Mouse (Mus musculus): ENCODE data around the gene Prima1. TPM values are rescaled to one million over a fixed set of nuclear protein-coding genes. Genes with fewer than 3 reads are reported as not detected.

Gene Prima1
- polyA plus RNA-seq, 1 experiment: not detected

DNA sequence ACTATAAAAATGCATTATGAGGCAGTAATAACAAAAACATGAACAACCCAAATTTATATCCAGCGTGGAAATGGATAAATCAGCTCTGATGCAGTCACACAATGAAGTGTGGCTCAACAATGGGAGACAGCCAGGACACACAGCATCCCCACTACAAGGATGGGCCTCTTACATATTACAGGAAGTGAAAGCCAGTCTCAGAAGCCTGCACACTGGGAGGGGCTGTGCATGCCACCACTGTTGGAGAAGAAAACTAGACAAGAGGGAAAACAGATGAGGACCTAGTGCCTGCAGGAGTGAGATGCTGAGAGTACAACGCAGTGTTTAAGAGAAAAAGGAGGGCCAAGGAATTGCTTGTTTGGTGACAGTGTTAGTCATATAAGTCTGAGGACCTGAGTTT lies 31.8 kb upstream of the Prima1 start:
- TF ChIP-seq POLR2A (IDR thresholded peaks at IDR 0.05; ENCODE audit: low read depth, low read length): no peak
- no peak for TF ChIP-seq CTCF (IDR thresholded peaks at IDR 0.05; ENCODE audit: extremely low read depth, insufficient read depth, insufficient read length, insufficient replicate concordance)
- H3K36me3 ChIP-seq (ENCODE audit: control insufficient read depth, insufficient read depth, low read length): no peaks in the 10 kb centered on the region
- no peaks in the 10 kb centered on the region for H3K27me3 ChIP-seq (ENCODE audit: control insufficient read depth, insufficient read depth, low read length)
- 91% methylated on average over 2 of the region's 2 CpGs for WGBS
- no peak overlapping the region for H3K27ac ChIP-seq (ENCODE audit: insufficient read depth, low read length)
- H3K4me1 ChIP-seq (ENCODE audit: control insufficient read depth, insufficient read depth, insufficient read length): peaks cover 6% of the 10 kb centered on the region; the same call in 1 of the 2 replicates
- DNase-seq (ENCODE audit: low read depth in 1 of 2, low spot score in 2 of 2): no peak
- no peak overlapping the region for H3K4me3 ChIP-seq (ENCODE audit: extremely low read depth, insufficient read depth, insufficient read length)

DNA sequence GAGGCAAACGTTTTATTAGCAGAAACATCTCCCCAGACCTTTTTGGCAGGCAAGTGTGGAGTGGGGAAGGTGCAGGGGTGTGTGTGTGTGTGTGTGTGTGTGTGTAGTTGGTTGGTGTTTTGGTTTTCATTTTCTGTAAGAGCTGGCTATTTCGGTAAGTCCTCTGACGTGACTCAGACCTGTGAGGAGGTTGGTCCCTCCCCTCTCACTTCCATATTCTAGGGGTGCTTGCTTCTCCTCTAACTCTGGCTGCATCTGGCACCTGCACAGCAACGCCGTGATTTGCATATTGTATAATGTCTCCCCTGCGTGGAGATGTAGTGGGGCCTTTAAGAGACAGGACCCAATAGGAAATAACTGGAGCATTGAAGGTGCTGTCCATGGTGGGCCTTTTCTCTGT lies 31.1 kb upstream of the Prima1 start:
- H3K4me1 ChIP-seq (ENCODE audit: control insufficient read depth, insufficient read depth, insufficient read length): peaks cover 6% of the 10 kb centered on the region; the same call in 1 of the 2 replicates
- H3K27me3 ChIP-seq (ENCODE audit: control insufficient read depth, insufficient read depth, low read length): no peaks in the 10 kb centered on the region
- 34% methylated on average over 6 of the region's 6 CpGs for WGBS
- no peak overlapping the region for H3K27ac ChIP-seq (ENCODE audit: insufficient read depth, low read length)
- no peak for TF ChIP-seq POLR2A (IDR thresholded peaks at IDR 0.05; ENCODE audit: low read depth, low read length)
- no peak for TF ChIP-seq CTCF (IDR thresholded peaks at IDR 0.05; ENCODE audit: extremely low read depth, insufficient read depth, insufficient read length, insufficient replicate concordance)
- peak in 1 of 2 experiments; percentile 14 for DNase-seq (ENCODE audit: low read depth in 1 of 2, low spot score in 2 of 2)
- H3K36me3 ChIP-seq (ENCODE audit: control insufficient read depth, insufficient read depth, low read length): no peaks in the 10 kb centered on the region
- no peak overlapping the region for H3K4me3 ChIP-seq (ENCODE audit: extremely low read depth, insufficient read depth, insufficient read length)

DNA sequence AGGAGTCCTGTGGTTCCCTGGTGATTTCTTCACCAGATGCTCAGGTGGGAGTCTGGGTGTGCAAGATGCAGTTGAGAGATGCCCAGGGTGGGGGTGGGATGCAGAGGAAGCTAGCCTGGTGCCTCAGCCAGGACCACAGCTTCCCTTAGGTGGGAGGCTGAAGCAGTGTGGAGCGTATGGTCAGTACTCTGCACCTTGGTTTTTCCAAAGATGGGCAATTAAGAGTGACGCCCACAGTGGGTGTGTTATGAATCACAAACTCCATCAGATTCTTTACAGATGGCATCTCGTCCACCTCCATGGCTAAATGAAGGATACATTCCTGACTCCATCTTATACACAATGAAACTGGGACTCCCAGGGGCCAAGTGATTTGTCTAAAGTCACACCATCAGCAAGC lies 30.2 kb upstream of the Prima1 start:
- Histone ChIP-seq H3K36me3 (ENCODE audit: control insufficient read depth, insufficient read depth, low read length) (no peaks in the 10 kb centered on the region), H3K27ac (ENCODE audit: insufficient read depth, low read length) (no peak overlapping the region), H3K4me1 (ENCODE audit: control insufficient read depth, insufficient read depth, insufficient read length) (peaks cover 6% of the 10 kb centered on the region; the same call in 1 of the 2 replicates), H3K27me3 (ENCODE audit: control insufficient read depth, insufficient read depth, low read length) (no peaks in the 10 kb centered on the region), H3K4me3 (ENCODE audit: extremely low read depth, insufficient read depth, insufficient read length) (no peak overlapping the region)
- no peak for TF ChIP-seq POLR2A (IDR thresholded peaks at IDR 0.05; ENCODE audit: low read depth, low read length)
- no peak for TF ChIP-seq CTCF (IDR thresholded peaks at IDR 0.05; ENCODE audit: extremely low read depth, insufficient read depth, insufficient read length, insufficient replicate concordance)
- 86% methylated on average over 3 of the region's 3 CpGs for WGBS
- no peak for DNase-seq (ENCODE audit: low read depth in 1 of 2, low spot score in 2 of 2)

DNA sequence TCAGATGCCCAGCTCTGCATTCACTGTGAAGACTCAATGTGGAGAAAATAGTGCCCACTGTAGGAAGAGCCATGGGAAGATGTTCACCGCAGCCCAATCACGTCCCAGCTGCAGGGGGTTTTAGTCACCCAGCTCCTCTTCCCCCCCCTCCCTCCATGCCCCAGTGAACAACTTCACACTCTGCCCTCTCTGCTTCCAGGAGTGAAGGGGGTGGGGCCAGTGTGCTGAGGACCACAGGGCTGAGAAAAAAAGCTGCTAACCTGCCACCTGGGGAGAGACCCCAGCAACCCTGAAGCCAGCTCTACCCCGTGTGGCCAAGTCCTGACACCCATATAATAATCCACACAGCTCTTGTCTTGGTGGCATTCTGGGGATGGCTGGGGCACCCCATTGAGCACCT lies 24.7 kb upstream of the Prima1 start:
- WGBS: 27% methylated on average over 3 of the region's 3 CpGs
- Histone ChIP-seq H3K27ac (ENCODE audit: insufficient read depth, low read length) (no peak overlapping the region), H3K4me3 (ENCODE audit: extremely low read depth, insufficient read depth, insufficient read length) (no peak overlapping the region), H3K27me3 (ENCODE audit: control insufficient read depth, insufficient read depth, low read length) (no peaks in the 10 kb centered on the region), H3K4me1 (ENCODE audit: control insufficient read depth, insufficient read depth, insufficient read length) (no peaks in the 10 kb centered on the region), H3K36me3 (ENCODE audit: control insufficient read depth, insufficient read depth, low read length) (no peaks in the 10 kb centered on the region)
- TF ChIP-seq CTCF (IDR thresholded peaks at IDR 0.05; ENCODE audit: extremely low read depth, insufficient read depth, insufficient read length, insufficient replicate concordance): no peak
- no peak for DNase-seq (ENCODE audit: low read depth in 1 of 2, low spot score in 2 of 2)

DNA sequence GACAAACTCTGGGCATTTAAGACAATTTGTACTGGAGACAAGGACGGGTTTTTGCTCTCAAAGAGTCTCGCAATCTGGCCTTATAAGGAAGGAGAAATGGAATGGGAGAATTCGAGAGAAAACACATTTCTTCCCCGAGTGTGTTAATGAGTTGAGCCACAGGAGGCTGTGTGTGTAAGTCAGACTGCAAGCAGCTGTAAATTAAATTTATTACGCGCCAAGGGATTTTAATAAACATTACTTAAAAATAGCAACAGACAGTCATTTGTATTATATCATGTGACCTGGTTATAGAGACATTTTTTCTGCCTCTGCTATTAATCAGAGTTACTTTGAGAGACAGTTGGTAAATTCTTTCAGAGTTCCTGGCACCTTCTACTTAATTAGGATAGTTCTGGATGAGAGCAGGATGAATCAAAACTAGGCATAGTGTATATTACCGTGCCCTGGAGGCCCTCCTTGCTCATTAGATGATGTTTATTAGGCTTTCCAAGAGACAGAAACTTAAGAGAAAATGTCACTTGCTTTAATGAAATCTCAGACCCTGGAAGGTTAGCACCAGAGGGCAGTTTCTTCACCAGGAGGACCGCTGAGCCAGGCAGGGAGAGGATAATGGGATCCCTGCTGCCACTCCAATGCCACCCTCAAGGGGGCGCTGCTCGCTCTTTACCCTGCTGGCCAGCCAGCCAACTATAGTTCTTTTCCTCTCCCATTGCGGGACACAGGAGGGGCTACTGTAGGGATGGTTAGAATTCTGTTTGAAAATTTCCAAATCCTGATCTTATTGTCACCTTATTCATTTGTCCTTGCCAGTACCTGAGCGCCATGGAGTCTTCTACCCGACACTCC lies 20.3 kb upstream of the Prima1 start:
- Histone ChIP-seq H3K36me3 (ENCODE audit: control insufficient read depth, insufficient read depth, low read length) (no peaks in the 10 kb centered on the region), H3K4me3 (ENCODE audit: extremely low read depth, insufficient read depth, insufficient read length) (no peak overlapping the region), H3K27ac (ENCODE audit: insufficient read depth, low read length) (no peak overlapping the region), H3K4me1 (ENCODE audit: control insufficient read depth, insufficient read depth, insufficient read length) (no peaks in the 10 kb centered on the region), H3K27me3 (ENCODE audit: control insufficient read depth, insufficient read depth, low read length) (no peaks in the 10 kb centered on the region)
- TF ChIP-seq CTCF (IDR thresholded peaks at IDR 0.05; ENCODE audit: extremely low read depth, insufficient read depth, insufficient read length, insufficient replicate concordance): peak; percentile 36; the same call in 1 of the 2 replicates
- no peak for TF ChIP-seq POLR2A (IDR thresholded peaks at IDR 0.05; ENCODE audit: low read depth, low read length)
- no peak for DNase-seq (ENCODE audit: low read depth in 1 of 2, low spot score in 2 of 2)
- 65% methylated on average over 13 of the region's 13 CpGs for WGBS

DNA sequence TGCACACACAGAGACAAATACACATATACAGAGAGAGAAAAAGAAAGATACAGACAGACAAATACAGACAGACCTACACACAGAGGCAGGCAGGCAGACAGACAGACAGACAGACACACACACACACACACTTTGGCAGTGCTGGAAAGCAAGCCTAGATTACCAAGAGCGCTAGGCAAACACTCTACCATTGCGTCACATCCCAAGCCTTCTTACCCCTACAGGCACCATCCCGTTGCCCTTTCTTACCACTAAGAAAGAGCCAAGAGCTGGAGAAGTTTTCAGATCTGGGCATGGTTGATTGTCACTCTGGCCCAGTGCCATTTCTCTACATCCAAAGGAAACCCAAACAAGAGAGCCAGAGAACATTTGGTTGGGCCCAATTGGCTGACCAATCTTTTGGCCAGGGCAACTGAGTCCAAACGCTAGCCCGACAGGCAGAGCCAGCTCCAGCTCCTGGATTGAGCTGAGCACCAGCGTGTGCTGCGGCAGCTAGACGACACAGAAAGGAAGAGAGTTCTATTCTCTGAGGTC lies 11.0 kb upstream of the Prima1 start:
- Histone ChIP-seq H3K36me3 (ENCODE audit: control insufficient read depth, insufficient read depth, low read length) (no peaks in the 10 kb centered on the region), H3K4me3 (ENCODE audit: extremely low read depth, insufficient read depth, insufficient read length) (no peak overlapping the region), H3K27me3 (ENCODE audit: control insufficient read depth, insufficient read depth, low read length) (no peaks in the 10 kb centered on the region), H3K27ac (ENCODE audit: insufficient read depth, low read length) (no peak overlapping the region), H3K4me1 (ENCODE audit: control insufficient read depth, insufficient read depth, insufficient read length) (no peaks in the 10 kb centered on the region)
- WGBS: 83% methylated on average over 8 of the region's 8 CpGs
- TF ChIP-seq CTCF (IDR thresholded peaks at IDR 0.05; ENCODE audit: extremely low read depth, insufficient read depth, insufficient read length, insufficient replicate concordance): no peak
- TF ChIP-seq POLR2A (IDR thresholded peaks at IDR 0.05; ENCODE audit: low read depth, low read length): no peak
- DNase-seq (ENCODE audit: low read depth in 1 of 2, low spot score in 2 of 2): no peak

DNA sequence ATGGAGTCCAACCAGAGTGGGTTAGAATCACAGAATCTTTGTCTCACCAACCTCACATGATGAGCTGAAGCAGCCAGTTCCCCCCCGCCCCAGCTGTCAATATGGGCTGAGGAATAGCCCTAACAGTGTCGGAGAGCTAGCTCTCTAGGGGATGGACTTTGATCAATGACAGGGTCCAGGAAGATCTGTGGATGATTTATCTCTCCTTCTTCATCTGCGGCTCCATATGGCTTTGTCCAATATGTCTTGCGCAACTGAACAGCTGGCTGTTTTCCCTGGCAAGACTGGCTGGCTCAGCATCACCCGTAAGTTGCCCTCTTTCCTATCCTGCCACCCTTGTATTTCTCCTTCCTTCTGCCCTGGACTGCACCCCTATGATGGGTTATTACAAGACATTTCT lies 9.2 kb upstream of the Prima1 start:
- H3K27me3 ChIP-seq (ENCODE audit: control insufficient read depth, insufficient read depth, low read length): no peaks in the 10 kb centered on the region
- H3K4me3 ChIP-seq (ENCODE audit: extremely low read depth, insufficient read depth, insufficient read length): no peak overlapping the region
- H3K4me1 ChIP-seq (ENCODE audit: control insufficient read depth, insufficient read depth, insufficient read length): no peaks in the 10 kb centered on the region
- H3K36me3 ChIP-seq (ENCODE audit: control insufficient read depth, insufficient read depth, low read length): no peaks in the 10 kb centered on the region
- no peak overlapping the region for H3K27ac ChIP-seq (ENCODE audit: insufficient read depth, low read length)
- TF ChIP-seq POLR2A (IDR thresholded peaks at IDR 0.05; ENCODE audit: low read depth, low read length) (no peak), CTCF (IDR thresholded peaks at IDR 0.05; ENCODE audit: extremely low read depth, insufficient read depth, insufficient read length, insufficient replicate concordance) (no peak)
- no peak for DNase-seq (ENCODE audit: low read depth in 1 of 2, low spot score in 2 of 2)
- WGBS: 87% methylated on average over 5 of the region's 5 CpGs
